Mouse (Mus musculus) layer of hippocampus, postnatal 14 days (tissue): ENCODE measurements at regions not wholly inside any gene's neighbourhood (a gene's known extent, or its start where the extent isn't known, plus 50 kb on each side); places are given as distances from the start of the nearest gene placed in this dataset.

Experiments used
- DNase-seq, 2 experiments: peaks; one replicate each; pipeline ENCODE4 v3.0.0; 2021 to 2022; ENCODE audit warnings: low spot score in 2 of 2, mixed read lengths in 1 of 2

DNA sequence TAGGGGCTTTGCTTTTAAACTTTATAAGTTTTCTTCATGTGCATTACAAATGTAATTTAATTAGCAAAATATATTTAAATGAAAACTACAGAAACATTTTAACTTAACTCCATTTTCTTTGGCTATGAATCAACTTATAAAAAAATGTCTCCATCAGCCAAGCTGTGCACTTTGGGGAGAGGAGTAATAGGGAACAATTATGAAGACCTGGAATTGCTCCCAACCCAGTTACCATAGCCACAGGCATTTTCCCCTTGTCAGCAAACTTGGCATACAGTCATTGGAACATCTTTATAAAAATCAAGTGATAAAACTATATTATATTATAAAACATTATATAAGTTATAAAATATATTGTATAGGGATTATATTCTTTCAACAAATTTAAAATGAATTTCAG is 65.0 kb downstream of the Atxn7l3b start:
- DNase-seq = peak in 1 of 2 experiments; percentile 17

DNA sequence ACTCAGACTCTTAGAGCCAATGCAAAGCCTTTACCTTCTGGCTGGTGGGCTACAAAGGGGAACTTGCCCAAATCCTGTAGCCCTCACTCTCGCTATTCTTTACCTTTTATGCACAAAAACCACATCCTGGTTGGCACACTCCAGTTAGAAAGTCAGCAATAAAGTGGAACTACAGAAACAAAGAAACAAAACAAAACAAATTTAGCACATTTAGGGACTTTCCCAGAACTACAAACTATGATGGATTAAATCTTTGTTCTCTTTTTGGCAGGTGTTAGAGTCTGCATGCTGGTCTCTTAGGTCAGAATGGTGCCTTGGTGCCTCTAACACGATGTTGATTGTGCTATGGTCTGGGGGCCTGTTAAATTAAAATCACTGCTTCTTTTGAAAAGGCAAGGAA is 65.4 kb downstream of the Atxn7l3b start:
- no peak for DNase-seq

DNA sequence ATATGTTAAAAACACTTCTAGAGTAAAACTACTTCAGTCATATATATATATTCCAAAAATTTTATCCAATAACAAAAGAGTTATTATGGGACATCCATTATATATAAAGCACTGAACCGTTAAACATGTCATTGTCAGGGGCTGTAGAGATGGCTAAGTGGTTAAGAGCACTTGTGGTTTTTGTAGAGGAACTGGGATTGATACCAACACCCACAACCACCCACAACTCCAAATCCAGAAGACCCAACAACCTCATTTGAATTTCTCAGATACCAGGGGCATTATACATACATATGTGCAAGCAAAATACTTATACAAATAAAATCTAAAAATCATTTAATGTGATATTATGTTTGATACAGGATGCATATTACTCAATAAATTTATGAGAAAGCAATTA is 76.8 kb downstream of the Atxn7l3b start:
- DNase-seq = no peak

DNA sequence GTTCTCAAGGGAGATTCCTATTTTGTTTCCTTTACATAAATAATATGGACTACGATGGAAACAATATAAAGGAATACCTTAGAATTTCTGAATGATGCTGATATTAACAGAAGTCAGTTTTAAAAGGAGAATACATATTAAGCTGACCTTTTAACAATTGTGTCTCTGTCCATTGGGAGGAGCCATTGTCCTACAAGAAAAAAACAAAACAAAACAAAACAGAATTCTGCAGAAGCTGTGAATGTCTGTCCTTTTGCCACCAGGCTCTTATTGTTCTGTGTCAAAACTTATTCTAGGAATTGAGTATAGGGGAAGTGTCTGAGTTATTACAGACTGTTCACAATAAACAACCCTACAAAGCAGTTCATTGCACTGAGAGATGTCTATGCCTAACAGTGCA is 82.6 kb downstream of the Atxn7l3b start:
- no peak for DNase-seq

DNA sequence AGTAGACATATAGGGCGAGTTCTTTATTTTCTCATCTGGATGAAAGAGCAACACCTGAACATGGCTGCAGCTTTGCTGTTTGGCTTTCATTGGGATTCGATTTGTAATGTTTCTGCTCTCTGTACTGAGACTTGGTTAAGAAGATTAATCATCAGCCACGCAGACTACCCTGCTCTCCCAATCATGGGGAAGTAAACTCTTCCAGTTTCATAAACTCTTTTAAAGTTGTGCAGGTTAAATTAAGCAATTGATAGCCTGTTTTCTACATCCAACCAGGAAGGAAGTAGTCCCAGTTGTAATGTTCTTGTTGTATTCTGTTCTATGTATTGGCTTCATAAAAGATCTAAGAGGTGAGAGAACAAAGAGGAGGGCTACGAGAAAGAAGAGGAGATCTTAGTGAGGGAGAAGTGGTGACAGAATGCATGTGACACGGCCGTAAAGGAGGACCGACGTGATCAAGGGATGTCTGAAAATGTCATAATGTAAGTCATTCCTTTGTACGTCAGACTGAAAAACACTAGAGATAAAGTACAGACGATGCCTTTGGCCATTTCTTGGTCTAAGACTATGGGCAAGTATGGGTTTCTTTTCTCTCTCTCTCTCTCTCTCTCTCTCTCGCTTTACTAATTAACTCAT is 91.3 kb downstream of the Atxn7l3b start:
- no peak for DNase-seq

DNA sequence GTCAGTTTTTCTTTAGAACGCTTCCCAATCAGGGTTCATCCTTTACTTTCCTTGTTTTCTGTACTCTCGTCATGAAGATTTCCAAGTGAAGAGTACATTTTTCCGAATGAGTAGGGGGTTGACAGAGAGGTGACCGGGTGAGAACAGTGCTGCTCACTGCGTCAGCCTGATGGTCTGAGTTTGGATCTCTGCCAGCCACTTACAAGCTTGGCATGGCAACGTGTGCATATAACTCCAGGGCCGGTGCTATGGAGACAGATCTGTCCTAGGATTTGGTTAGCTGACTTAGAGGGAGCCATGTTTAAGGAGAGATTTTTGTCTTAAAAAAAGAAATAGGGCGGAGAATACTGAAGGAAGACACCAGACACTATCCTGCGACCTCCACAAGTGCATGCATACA is 92.8 kb downstream of the Atxn7l3b start:
- no peak for DNase-seq

DNA sequence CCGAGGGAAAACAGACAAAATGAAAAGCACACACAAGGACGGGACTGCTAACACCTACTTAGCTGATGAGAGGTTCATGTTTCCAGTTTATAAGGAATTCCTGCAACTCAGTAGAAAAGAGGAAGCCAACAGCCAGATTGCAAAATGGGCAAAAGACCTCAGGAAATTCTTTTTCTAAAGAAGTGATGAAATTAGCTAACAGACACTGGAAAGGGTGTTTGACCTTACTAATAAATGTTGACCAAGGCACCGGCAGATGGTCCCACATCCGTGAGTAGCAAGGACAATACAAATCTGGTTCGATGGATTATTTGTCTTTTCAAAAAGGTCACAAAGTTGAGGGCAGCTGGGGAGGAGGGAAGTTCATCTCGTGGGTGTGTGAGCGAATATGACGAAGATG is 93.3 kb downstream of the Atxn7l3b start:
- no peak for DNase-seq

DNA sequence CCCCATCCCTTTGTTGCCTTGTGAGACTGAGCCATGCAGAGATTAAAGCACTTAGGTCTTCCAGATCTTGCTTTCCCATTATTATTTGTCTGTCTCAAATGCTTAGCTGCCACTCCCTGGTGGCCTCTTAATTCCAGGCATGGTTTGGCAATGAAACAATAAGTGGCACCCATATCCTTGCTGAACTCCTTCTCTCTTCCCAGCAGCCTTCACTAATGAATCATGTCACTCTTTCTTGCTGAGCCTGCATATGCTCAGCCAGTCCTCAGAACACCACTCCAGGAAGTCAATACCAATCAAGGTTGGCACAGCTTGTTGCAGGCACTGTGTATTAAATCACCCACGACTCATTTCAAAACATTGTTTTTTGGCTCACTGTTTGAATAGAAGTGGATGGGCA is 118.6 kb downstream of the Atxn7l3b start:
- DNase-seq = no peak

DNA sequence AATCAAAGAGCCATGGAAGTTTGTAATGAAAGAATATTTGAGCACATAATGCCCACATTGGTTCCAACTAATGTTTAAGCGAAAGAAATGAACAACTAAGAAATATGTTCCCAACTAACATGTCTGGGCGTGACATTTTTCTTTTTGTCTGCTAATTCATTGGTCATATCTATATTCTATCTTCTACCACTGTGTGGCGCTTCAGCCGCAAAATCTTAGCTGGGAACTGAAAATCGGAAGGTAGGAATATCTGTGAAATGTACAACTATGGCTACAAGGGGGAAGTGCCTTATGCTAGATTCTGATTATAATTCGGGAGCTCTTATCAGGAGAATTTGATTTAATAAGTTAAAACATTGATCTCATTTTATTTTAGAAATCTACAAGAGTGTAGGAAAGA is 125.2 kb downstream of the Atxn7l3b start:
- peak in 1 of 2 experiments; percentile 12 for DNase-seq

DNA sequence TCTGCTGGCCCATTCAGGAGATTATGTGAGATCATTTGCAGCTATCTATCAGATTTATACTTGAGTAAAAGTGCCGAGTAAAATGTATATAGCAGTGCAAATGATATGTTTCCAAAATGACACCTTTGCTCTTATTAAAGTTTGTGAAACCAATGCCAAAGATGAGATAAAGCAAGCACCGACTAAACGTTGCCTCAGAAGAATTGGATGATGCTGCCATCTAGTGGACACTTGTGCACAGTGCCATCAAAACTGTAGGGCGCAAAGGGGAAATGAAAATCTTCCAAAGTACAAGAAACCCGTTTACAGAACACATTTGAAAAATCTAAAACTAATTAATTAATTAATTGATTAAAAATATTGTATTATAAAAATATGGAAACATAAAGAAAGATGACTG is 127.2 kb downstream of the Atxn7l3b start:
- peak; percentile 18 to 55 for DNase-seq

DNA sequence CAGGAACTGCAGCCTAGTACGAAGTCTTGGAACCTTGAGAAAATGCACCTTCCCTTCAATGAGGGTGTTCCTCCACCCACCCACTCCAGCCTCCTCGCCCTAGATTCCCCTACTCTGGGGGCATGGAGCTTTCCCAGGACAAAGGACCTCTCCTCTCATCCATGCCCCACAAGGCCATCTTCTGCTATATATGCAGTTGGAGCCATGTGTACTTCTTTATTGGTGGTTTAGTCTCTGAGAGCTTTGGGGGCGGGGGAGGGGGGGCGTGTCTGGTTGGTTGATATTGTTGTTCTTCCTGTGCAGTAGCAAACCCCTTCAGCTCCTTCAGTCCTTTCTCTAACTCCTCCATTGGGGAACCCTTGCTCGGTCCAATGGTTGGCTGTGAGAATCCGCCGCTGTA is 130.2 kb downstream of the Atxn7l3b start:
- DNase-seq = no peak

DNA sequence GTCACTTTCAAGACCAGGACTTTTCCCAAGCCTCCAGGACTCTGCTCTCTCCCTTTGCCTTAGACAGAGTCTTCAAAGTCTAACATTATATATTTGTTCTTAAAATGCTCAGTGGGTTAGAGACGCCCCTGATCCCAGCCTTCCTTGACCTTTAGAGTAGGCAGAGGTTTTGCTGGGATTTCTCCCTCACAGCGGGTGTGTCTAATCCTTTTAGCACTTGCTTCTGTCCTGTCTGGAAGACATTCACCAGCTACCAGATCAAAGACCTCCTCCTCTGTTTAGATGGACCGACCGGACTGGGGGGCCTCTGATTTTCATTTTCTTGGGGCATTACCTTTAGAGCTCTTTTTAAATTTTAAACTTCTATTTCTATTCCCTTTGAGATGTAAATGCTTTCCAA is 130.7 kb downstream of the Atxn7l3b start:
- DNase-seq = no peak

DNA sequence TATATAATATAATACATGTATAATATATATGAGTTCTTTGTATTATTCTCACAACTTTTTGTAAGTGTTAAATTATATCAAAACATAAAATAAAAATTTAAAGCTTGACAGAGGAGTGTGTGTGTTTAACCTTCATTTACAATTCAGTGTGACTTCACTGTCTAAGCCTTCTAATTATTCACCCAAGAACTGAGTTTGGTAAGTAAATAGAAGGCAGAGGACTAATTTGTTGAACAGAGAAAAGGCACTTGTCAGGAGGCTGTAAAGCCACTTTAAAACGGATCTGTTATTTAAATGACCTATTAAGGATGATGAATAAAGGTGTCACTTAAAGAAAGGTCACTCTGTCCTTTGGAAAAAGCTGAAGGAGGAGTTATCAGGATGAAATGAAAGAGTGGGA is 132.9 kb downstream of the Atxn7l3b start:
- DNase-seq = no peak

DNA sequence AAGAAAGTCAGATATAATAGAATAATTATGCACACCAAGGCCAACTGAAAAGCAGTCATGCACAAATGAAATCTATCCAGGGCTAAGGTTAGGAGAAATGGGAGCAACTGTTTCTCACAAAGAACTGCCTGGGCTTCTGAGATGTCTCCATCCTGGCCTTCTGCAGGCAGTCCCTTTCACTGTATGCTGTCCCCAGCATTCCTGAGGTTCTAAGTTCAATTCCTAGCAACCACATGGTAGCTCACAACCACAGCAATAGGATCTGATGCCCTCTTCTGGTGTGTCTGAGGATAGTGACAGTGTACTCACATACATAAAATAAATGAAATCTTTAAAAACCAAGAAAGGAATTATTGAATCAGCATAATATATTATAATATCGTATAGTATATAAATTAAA is 133.3 kb downstream of the Atxn7l3b start:
- DNase-seq = no peak

DNA sequence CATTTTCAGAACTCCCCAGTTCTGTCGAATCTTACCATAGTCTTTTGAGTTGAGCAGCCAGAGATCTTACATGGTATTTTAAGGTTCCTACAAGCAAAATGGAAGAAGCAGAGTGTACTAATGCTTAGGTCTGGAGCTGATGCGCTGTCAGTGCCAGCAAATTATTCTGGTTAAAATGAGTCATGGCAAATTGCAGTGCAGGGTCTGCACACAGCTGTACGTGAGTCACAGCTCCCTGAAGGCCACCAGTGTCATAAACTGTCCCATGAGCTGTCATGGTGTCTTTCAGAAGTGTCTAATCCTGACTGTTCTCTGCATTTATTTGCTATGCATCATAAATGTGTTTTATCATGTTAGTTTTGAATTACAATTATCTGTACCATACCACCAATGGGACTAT is 140.6 kb downstream of the Atxn7l3b start:
- no peak for DNase-seq

DNA sequence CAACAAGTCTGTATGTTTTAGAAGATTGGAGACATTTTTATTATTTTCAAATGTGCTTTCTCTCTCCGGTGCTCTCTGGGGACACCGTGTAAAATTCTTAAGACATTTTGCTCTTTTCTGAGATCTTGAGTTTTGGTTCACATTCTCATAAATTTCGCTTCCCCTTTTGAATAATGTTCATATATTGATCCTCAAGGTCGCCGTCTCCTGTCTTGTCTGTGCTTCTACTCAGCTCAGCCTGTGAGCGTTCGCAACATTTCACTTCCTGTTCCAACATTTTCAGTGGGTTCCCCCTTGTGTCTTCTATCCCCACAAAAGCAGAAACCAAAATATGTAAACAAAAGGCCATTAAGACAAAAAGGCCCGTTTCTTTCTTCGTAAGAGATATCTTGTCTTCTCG is 154.5 kb downstream of the Atxn7l3b start:
- no peak for DNase-seq

DNA sequence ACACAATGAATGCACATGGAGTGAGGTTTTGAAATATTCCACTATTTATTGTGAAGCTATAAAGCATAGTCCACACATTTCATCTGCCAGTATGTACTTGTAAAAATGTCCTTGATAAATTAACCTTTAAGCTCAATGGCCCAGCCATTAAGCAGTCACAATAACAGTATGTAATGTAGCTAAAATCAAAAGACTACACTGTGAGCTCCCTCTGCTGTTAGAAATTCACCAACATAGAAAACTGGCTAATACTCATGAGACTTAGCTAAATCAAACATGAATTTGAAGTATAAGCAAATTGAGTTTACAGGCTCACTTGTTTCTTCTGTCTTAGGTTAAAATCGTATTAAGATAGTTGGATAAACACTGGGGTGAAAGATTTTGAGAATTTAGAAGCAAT is 182.1 kb downstream of the Atxn7l3b start:
- peak in 1 of 2 experiments; percentile 62 for DNase-seq

DNA sequence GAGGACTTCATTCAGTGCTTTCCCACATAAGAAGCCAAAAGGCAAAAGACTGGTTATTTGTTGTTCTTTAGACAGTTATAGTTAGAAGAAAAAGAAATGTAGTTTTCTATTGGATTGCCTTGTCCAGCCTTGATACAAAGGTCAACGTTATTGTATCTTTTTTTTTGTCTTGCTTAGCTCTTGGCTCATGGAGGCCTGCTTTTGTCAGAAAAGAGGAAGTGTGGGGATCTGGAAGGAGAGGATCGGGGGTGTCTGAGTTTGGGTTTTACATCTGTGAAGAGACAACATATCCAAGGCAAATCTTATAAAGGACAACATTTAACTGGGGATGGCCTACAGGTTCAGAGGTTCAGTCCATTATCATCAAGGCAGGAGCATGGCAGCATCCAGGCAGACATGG is 185.3 kb downstream of the Atxn7l3b start:
- no peak for DNase-seq

DNA sequence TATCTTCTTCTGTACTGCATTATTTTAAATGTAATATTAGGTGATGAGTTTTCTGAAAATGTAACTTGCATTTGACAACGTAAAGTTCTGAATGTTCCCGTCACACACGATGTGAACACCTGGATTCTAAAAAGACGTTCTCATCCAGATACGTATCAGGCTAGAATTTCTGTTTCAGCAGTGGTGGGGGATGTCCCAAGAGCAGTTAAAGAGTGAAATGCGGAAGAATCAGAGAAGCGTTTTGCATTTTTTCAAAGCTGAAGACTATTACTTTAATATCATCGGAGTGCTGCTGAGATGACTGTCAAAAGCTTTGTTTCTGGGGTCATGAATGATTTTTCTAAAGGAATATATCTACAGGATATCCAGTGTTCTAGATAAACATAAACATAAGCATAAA is 186.7 kb downstream of the Atxn7l3b start:
- DNase-seq = no peak
